Mouse (Mus musculus) hindbrain, embryonic 11.5 days (tissue): ENCODE data around the gene Tmem221. TPM values are rescaled to one million over a fixed set of nuclear protein-coding genes. Genes with fewer than 3 reads are reported as not detected.

ENCODE experiments used
- ATAC-seq: fragments of 200-750 bp; cut with Nextera tagmentation; 2 replicates; pipeline ENCODE4 v1.8.0; 2017; ENCODE audit warnings: mild to moderate bottlenecking, moderate TSS enrichment, moderate library complexity; ENCODE audit not compliant: low FRiP score
- DNase-seq: peaks from one replicate; pipeline ENCODE4 v3.0.0-alpha.2; 2015; ENCODE audit warnings: low spot score
- H3K27ac ChIP-seq: fragments of 300-500 bp; sonication (generic); 2 replicates; pipeline ENCODE4 v1.5.1; 2014; ENCODE audit warnings: mild to moderate bottlenecking, low read depth, low read length
- H3K27me3 ChIP-seq: fragments of 300-500 bp; sonication (generic); 2 replicates; pipeline ENCODE4 v1.6.1; 2014; ENCODE audit warnings: mild to moderate bottlenecking, low read length, moderate library complexity, mixed read lengths; ENCODE audit not compliant: control insufficient read depth, insufficient read depth
- H3K36me3 ChIP-seq: fragments of 300-500 bp; sonication (generic); 2 replicates; pipeline ENCODE4 v1.6.1; 2014; ENCODE audit warnings: mild to moderate bottlenecking, low read length, moderate library complexity, mixed read lengths; ENCODE audit not compliant: control insufficient read depth, insufficient read depth
- H3K4me1 ChIP-seq: fragments of 300-500 bp; sonication (generic); replicated peaks from 2 replicates; pipeline ENCODE4 v1.6.1; 2014; ENCODE audit warnings: low read length, mixed read lengths; ENCODE audit not compliant: control insufficient read depth, insufficient read depth
- H3K4me2 ChIP-seq: fragments of 300-500 bp; sonication (generic); replicated peaks from 2 replicates; pipeline ENCODE4 v1.6.1; 2014; ENCODE audit warnings: mild to moderate bottlenecking, low read depth, low read length
- H3K4me3 ChIP-seq: fragments of 300-500 bp; sonication (generic); 2 replicates; pipeline ENCODE4 v1.5.1; 2014; ENCODE audit warnings: low read depth, low read length
- H3K9ac ChIP-seq: fragments of 300-500 bp; sonication (generic); 2 replicates; pipeline ENCODE4 v1.6.1; 2014; ENCODE audit warnings: low read depth, low read length
- H3K9me3 ChIP-seq: fragments of 300-500 bp; sonication (generic); 2 replicates; pipeline ENCODE4 v1.6.1; 2016; ENCODE audit warnings: low read length; ENCODE audit not compliant: control insufficient read depth
- WGBS: fragments of 180-500 bp; shearing (Covaris S2); extraction: QIAGEN DNeasy Blood & Tissue Kit; methylation state at CpG from one replicate; pipeline ENCODE4 v1.1.7; 2014; 5-methylcytosine and 5-hydroxymethylcytosine counted together
- polyA plus RNA-seq: library from polyadenylated mRNA; unstranded; fragments of >200 nt; fragmentation: Nextera tagmentation; extraction: Ambion mirVana; gene quantifications from 2 replicates; pipeline ENCODE4 v1.2.1, GENCODE M21; 2014

Gene Tmem221
- polyA plus RNA-seq, 1 experiment from 2014 or later, result 0.28 TPM

DNA sequence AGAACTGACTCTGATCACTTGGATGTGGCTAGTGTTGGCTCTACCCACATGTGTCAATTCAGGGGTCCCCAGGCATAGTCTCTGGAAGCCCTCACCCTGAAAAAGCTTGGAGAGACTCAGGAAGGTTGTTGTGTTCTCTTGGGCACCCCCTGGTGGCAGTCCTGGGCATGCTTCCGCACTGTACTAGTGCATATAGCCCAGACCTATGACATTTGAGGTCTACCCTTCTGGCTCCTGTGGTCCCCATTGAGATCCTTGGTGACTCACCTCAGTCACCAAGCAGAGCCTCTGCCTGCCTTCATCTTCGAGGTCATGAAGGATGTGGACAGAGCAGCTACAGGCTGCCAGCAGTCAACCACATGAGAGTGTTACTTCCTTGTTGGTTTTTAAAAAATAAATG lies 28.2 kb upstream of the Tmem221 start:
- H3K36me3 ChIP-seq, result no peaks in the 10 kb centered on the region
- WGBS, result 88% methylated on average over 2 of the region's 2 CpGs

GRCm38 (mm10) chr8:71580201-71580600 lies 21.5 kb upstream of the Tmem221 start:
- WGBS, result 35% methylated on average over 8 of the region's 9 CpGs
- Histone ChIP-seq H3K9me3 (no peaks in the 10 kb centered on the region), H3K36me3 (no peaks in the 10 kb centered on the region), H3K4me3 (no peak overlapping the region), H3K27ac (no peak overlapping the region), H3K9ac (no peak overlapping the region), H3K4me1 (no peaks in the 10 kb centered on the region), H3K4me2 (no peak overlapping the region), H3K27me3 (no peaks in the 10 kb centered on the region)
- DNase-seq (no peak), ATAC-seq (no peak)

More for the DNA sequence above, 28.2 kb upstream of the Tmem221 start:
- H3K4me1 ChIP-seq, result peaks cover 4% of the 10 kb centered on the region
- no peak overlapping the region for H3K4me3 ChIP-seq
- ATAC-seq, result no peak
- no peaks in the 10 kb centered on the region for H3K9me3 ChIP-seq
- no peak overlapping the region for H3K9ac ChIP-seq
- no peak overlapping the region for H3K27ac ChIP-seq
- DNase-seq, result peak; percentile 64
- H3K27me3 ChIP-seq, result no peaks in the 10 kb centered on the region
- no peak overlapping the region for H3K4me2 ChIP-seq

GRCm38 (mm10) chr8:71579476-71579875 lies 20.8 kb upstream of the Tmem221 start:
- no peaks in the 10 kb centered on the region for H3K27me3 ChIP-seq
- no peak overlapping the region for H3K4me3 ChIP-seq
- no peak for ATAC-seq
- H3K27ac ChIP-seq, result no peak overlapping the region
- no peaks in the 10 kb centered on the region for H3K9me3 ChIP-seq
- no peaks in the 10 kb centered on the region for H3K4me1 ChIP-seq
- WGBS, result 94% methylated on average over 14 of the region's 14 CpGs
- no peak overlapping the region for H3K9ac ChIP-seq
- H3K36me3 ChIP-seq, result no peaks in the 10 kb centered on the region
- no peak overlapping the region for H3K4me2 ChIP-seq
- no peak for DNase-seq

GRCm38 (mm10) chr8:71579009-71579408 lies 20.3 kb upstream of the Tmem221 start:
- Histone ChIP-seq H3K4me3 (no peak overlapping the region), H3K4me1 (no peaks in the 10 kb centered on the region), H3K9me3 (no peaks in the 10 kb centered on the region), H3K9ac (no peak overlapping the region), H3K27ac (no peak overlapping the region), H3K4me2 (no peak overlapping the region), H3K36me3 (no peaks in the 10 kb centered on the region), H3K27me3 (no peaks in the 10 kb centered on the region)
- DNase-seq (no peak), ATAC-seq (no peak)
- 77% methylated on average over 1 of the region's 1 CpGs for WGBS

- no peak overlapping the region for H3K9ac ChIP-seq
- no peak overlapping the region for H3K4me2 ChIP-seq
- 78% methylated on average over 4 of the region's 4 CpGs for WGBS
- no peaks in the 10 kb centered on the region for H3K27me3 ChIP-seq
- H3K9me3 ChIP-seq, result no peaks in the 10 kb centered on the region
- H3K27ac ChIP-seq, result no peak overlapping the region
- no peaks in the 10 kb centered on the region for H3K4me1 ChIP-seq
- no peak overlapping the region for H3K4me3 ChIP-seq
- ATAC-seq (no peak), DNase-seq (no peak)
- no peaks in the 10 kb centered on the region for H3K36me3 ChIP-seq
Observed at GRCm38 (mm10) chr8:71577856-71578387, 19.3 kb upstream of the Tmem221 start.

- no peaks in the 10 kb centered on the region for H3K36me3 ChIP-seq
- no peak overlapping the region for H3K4me3 ChIP-seq
- ATAC-seq (no peak), DNase-seq (no peak)
- H3K4me2 ChIP-seq, result no peak overlapping the region
- 70% methylated on average over 1 of the region's 1 CpGs for WGBS
- H3K9ac ChIP-seq, result no peak overlapping the region
- no peak overlapping the region for H3K27ac ChIP-seq
- H3K4me1 ChIP-seq, result peaks cover 4% of the 10 kb centered on the region; the same call in 1 of the 2 replicates
- H3K9me3 ChIP-seq, result no peaks in the 10 kb centered on the region
- H3K27me3 ChIP-seq, result no peaks in the 10 kb centered on the region
Observed at GRCm38 (mm10) chr8:71575020-71575419, 16.3 kb upstream of the Tmem221 start.

DNA sequence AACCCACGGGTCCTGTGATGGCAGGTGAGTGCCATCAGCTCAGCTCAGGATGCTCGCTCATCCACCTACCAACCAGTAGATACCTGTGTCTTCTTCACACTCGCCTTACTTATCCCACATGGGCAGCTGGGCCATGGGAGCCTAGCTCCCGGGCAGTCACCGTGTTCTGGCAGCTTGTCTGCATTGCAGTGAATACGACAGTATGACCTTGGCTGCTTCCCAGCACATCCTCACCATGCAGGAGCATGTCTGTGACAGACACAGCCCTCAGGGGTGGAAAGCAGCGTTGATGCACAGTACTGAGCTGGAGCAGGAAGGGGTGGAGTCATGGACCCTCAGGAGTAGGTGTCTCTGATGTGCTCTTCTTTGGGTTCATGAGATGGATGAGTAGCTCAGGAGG lies 15.8 kb upstream of the Tmem221 start:
- Histone ChIP-seq H3K9ac (no peak overlapping the region), H3K4me3 (no peak overlapping the region), H3K4me2 (no peak overlapping the region), H3K9me3 (no peaks in the 10 kb centered on the region), H3K36me3 (no peaks in the 10 kb centered on the region), H3K4me1 (peaks cover 4% of the 10 kb centered on the region; the same call in 1 of the 2 replicates), H3K27ac (no peak overlapping the region), H3K27me3 (no peaks in the 10 kb centered on the region; the same call in 1 of the 2 replicates)
- DNase-seq (no peak), ATAC-seq (no peak)
- WGBS, result 88% methylated on average over 7 of the region's 7 CpGs

- Histone ChIP-seq H3K36me3 (no peaks in the 10 kb centered on the region), H3K27ac (no peak overlapping the region), H3K4me2 (no peak overlapping the region), H3K9ac (no peak overlapping the region), H3K9me3 (no peaks in the 10 kb centered on the region), H3K27me3 (peaks cover 9% of the 10 kb centered on the region), H3K4me1 (peaks cover 11% of the 10 kb centered on the region; the same call in 1 of the 2 replicates), H3K4me3 (no peak overlapping the region)
- DNase-seq (no peak), ATAC-seq (no peak)
- WGBS, result 80% methylated on average over 9 of the region's 9 CpGs
Observed at GRCm38 (mm10) chr8:71572847-71573633, 14.4 kb upstream of the Tmem221 start.

- Histone ChIP-seq H3K27ac (no peak overlapping the region), H3K4me2 (no peak overlapping the region), H3K9ac (no peak overlapping the region)
Observed at GRCm38 (mm10) chr8:71572077-71572476, 13.4 kb upstream of the Tmem221 start.

More at GRCm38 (mm10) chr8:71572077-71572476, 13.4 kb upstream of the Tmem221 start:
- DNase-seq (no peak), ATAC-seq (no peak)
- 93% methylated on average over 2 of the region's 2 CpGs for WGBS
- H3K36me3 ChIP-seq, result no peaks in the 10 kb centered on the region
- H3K4me1 ChIP-seq, result peaks cover 11% of the 10 kb centered on the region; the same call in 1 of the 2 replicates
- peaks cover 9% of the 10 kb centered on the region for H3K27me3 ChIP-seq
- no peak overlapping the region for H3K4me3 ChIP-seq
- H3K9me3 ChIP-seq, result no peaks in the 10 kb centered on the region
